Mouse (Mus musculus) left cerebral cortex, postnatal 25 days (tissue): ENCODE measurements around the gene Prdx5. TPM values are rescaled to one million over a fixed set of nuclear protein-coding genes. Genes with fewer than 3 reads are reported as not detected.
"Not testable (repeated sequence)": the region's sequence is repeated elsewhere in the genome, so short reads cannot be mapped to it uniquely, and the experiment has no call there.

Experiments used
- DNase-seq, 2 experiments: peaks; one replicate each; pipeline ENCODE4 v3.0.0; 2022; ENCODE audit warnings: low spot score in 2 of 2, mixed read lengths in 1 of 2
- intact Hi-C: fragments of 180-260 bp; cut with DNase I; formaldehyde crosslinking; loops from one replicate; pipeline ENCODE4 v1.15.1; 2025
- total RNA-seq, 2 experiments: library from RNA; stranded (reverse); gene quantifications; 2 replicates each; pipeline ENCODE4 v1.2.3; 2021

Gene Prdx5
- total RNA-seq, 2 experiments from 2014 or later = 337 to 358 TPM

DNA sequence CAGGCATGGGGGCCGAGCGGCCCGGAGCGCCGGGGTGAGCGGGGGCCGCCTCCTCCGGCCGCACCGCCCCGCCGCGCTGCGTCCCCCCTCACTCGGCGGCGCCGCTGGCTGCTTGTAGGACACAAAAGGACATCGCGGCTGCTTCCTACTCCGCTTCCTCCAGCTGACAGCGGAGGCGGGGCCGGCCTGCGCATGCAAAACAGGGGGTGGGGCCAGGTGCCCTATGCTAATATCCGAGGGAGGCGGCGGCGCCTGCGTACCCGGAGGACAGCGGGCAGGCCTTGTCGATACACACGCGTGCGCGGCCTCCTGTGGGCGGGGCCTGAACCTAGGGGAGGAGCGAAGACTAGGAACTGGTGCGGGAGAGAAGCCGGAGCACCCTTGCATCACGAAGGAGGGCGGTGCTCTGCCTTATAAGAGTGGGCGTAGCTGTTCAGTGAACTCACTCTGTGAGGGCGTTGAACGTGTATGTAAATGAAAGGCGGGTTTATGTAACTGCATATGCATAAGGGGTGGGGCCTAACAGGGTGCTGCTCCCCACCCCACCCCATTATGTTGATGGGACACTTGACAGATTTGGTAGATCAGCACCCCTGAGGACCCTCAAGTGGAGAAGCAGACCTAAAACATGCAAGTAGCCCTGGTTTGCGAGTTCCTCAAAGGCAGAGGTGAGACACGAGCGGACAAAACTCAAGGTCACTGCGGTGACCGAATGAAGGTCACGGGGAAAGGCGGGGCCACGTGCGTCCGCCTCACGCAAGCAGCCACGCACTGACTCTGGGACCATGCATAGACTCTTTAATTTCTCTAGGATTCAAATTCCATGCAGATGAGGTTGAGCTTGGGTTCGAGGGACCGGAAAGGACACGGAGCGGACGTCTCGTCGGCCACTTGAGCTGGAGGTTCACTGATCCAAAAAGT lies 12.0 kb upstream of the Prdx5 start, which contains the start of gene Esrra:
Gene Esrra, minus strand, starts transcription at position 167 of the 921 bp plus-strand sequence.
- intact Hi-C loops = loop anchor here (2.0 kb wide), 1 partner anchor 57 kb away; no protein-coding TSS in a partner anchor
- DNase-seq = peak; percentile 100

DNA sequence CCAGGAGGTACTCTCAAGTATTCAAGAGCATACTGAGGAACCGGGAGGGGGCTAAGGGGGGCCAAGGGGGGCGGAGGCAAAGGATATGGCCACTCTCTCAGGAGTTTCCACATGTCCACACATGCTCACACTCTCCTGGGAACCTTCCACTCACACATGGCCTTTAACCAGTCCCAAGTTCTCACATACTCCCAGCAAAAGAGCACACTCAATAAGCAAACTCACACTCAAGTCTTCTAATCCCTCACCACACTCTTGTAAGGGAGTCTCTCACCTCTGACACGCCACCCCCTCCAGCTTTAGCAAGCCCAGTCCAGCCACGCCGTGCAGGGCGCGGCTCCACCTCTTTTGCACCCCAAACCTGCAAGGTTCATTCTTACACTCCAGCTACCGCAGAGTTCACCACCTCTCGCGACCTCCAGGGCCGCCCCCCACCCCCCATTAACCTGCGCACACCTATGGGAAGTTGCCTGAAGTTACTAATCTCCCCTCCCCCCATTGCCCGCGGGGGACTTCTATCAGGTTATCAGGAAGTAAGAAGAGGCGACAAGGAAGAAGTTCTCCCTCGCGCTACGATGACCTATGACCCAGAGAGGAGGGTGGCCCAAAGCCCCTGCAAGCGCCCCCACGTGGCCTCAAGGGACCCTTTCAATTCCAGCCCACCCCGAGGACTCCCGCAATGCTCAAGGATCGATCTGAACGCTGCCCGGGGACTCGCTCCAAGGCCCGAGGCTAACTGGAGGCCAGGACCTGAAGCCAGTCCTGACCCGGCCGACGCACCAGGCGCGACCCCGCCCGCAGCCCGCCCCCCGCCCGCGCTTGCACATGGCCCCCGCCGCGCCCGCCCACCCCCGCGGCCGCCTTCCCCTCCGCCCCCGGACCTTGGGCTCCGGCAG lies 11.1 kb upstream of the Prdx5 start:
- peak; percentile 43 to 50 for DNase-seq
- intact Hi-C loops = no loop called here

DNA sequence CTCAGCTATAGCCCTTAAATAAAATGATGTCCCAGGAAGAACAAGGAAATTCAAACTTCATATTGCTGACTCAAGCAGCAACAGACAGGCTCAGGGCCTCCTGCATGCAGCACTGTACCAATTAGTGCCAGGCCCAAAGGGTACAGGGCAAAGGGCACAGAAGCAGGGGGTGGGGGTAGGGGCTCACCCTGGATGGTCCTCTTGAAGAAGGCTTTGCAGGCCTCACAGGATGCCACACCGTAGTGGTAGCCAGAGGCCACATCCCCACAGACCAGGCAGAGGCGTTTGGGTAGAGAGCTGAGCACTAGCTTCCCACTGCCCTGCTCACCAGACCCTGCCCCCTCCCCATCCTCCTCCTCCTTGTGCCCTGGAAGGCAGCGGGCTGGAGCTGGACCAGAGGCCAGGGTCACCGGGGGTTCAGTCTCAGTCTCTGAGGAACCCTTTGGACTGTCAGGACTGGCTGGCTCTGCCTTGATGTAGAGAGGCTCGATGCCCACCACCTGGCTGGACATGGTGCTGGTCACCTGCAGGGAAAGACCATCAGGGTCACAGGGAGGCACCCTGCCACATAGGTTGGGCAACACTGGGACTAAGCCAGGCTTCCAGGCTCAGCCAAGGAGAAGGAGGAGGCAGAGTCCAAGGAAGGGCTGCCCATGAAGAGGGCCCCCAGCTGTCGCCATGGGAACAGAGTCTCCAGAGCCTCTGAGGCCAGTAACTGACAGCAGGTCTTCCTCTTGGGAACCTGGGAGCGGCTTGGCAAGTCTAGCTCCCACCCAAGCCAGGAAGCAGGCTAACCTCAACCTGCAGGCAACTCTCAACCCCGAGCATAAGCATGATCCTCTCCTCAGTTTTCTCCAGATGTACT lies 10.2 kb upstream of the Prdx5 start:
- intact Hi-C loops = no loop called here
- peak in 1 of 2 experiments; percentile 41 for DNase-seq

DNA sequence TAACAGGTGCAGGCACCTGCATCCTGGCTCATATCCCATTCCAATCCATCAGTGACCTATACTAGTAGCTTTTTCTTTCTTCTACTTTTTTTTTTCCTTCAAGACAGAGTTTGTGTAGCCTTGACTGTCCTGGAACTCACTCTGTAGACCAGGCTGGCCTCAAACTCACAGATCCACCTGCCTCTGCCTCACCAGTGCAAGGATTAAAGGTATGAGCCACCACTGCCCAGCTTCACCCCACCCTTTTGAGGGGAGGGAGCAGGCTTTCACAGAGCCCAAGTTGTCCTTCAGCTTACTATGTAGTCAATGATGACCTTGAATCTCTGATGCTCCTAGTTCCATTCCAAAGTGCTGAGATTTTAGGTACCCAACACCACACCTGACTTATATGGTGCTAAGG lies 9.5 kb upstream of the Prdx5 start:
- DNase-seq = no peak
- intact Hi-C loops = no loop called here

DNA sequence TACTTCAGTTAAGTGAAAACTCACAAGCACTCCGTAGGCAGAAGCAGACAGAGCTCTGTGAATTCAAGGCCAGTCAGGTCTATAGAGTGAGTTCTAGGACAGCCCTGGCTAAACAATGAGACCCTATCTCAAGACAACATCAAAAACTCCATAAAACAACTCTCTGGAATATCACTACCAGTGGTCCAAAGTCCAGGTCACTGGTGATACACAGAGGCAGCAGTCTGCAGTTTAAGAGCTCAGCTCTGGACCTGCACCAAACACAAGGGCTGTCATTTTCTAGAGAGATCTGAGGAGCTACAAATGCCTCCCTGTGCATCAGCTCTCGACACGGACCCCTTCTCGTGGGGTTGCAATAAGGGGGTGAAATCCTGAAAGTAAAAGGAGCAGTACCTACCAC lies 8.4 kb upstream of the Prdx5 start:
- DNase-seq = no peak
- intact Hi-C loops = no loop called here

DNA sequence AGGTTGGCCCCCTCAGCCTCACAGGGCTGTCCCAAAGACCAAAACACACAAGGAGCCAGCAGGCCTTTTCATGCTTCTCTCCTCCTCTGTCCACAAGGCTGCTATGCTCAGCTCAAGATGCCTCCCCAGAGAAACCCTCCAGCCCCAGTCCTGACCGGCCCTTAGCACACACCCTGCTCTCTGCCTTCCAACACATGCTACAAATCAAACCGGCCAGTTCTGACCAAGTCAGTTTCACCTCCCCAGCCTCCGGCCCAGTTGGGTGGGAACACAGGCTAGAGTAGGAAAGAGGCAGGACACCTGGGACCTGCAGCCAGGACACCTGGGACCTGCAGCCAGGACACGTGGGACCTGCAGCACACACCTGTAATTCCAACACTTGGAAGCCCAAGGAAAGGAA lies 6.6 kb upstream of the Prdx5 start:
- intact Hi-C loops = no loop called here
- DNase-seq = no peak

DNA sequence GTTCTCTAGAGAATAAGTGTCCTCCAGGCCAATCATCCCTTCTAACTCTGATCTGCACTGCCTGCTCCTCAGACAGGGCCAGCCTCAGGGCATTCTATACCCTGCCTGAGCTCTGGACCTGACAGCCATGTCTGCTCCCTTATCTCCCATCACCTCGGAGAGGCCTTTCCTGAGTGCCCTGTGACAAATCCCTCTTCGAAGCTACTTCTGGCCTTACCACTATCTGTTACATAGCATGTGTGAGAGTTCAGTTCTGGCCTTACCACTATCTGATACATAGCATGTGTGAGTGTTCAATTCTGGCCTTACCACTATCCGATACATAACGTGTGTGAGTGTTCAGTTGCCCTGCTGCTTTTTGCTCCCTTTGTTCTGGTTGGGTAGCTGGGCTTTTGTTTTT lies 5.4 kb upstream of the Prdx5 start:
- intact Hi-C loops = no loop called here
- no peak for DNase-seq

DNA sequence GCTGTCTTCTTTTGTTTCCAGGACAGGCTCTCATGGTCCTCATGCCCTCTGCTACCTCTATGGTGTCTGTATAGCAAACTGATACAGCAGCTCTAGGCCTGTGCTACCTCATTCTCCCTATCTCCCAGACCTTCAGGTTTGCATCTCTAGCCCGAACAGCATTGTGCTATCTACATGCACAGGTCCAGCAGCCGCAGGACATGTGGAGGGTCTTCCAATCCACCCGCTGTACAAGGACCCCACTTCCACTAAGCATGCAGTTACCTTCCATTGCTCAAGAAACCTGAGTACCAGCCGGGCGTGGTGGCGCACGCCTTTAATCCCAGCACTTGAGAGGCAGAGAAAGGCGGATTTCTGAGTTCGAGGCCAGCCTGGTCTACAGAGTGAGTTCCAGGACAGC lies 4.6 kb upstream of the Prdx5 start:
- no peak for DNase-seq
- intact Hi-C loops = no loop called here

DNA sequence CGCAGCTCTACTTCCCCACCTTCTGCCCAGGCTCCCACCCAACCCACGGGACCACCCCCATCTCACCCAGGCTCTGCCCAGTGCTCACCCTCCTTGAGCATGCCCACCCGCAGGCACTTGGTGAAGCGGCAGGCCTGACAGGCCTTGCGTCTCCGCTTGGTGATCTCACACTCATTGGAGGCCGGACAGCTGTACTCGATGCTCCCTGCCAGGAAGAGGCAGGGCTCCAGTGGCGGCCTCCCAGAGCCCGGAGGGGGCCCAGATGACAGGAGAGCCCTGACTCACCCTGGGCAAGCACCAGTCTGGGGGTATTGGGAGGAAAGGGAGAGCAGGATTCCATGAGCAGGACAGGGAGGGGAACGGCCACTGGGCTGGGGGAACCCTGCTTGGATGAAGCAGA lies 4.1 kb upstream of the Prdx5 start:
- intact Hi-C loops = no loop called here
- no peak for DNase-seq

DNA sequence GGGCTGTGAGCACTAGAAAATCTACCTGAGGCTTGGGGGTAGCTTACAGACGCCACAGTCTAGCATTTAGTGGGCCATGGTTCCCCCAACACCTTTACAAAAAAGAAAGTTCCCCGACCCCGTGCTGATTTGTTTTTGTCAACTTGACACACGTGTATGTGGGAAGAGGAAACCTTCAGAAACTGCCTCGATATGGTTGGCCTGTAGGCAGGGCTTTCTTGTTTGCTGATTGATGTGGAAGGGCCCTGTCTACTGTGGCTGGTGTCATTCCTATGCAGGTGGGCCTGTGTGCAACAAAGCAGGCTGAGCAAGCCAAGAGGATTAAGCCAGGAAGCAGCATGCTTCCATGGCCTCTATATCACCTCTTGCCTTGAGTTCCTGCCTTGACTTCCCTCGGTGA lies 3.1 kb upstream of the Prdx5 start:
- intact Hi-C loops = no loop called here
- no peak for DNase-seq

DNA sequence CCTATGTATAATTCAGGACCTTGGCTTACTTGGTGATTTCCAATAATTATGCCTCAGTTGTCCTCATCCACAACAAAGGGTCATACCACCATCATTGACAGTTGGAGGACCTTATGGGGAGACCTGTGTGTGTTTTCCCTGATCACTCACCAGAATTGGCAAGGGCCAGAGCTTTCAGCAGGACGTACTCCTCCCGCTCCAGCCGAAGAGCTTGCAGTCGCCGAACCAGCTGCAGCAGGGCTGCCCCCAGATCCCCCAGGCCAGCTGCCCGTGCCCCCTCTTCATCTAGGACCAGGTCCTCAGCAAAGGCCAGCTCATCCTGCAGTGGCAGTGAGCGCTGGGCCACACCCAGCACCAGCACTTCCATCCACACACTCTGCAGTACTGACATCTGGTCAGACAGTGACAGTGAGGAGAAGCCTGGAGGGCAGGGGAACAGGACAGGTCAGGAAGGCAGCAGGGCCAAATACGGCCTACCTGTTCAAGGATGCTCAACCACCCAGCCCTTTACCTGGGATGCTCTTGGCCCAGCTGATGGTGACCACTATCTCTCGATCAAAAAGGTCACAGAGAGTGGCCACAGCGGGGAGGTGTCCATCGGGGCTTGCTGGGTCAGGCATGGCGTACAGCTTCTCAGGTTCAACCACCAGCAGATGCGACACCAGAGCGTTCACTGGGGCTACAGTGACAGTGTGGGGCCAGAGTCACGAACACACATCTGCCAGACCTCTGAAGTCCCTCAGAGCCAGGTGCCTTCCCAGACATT lies 2.5 kb upstream of the Prdx5 start:
- intact Hi-C loops = no loop called here
- DNase-seq = no peak

DNA sequence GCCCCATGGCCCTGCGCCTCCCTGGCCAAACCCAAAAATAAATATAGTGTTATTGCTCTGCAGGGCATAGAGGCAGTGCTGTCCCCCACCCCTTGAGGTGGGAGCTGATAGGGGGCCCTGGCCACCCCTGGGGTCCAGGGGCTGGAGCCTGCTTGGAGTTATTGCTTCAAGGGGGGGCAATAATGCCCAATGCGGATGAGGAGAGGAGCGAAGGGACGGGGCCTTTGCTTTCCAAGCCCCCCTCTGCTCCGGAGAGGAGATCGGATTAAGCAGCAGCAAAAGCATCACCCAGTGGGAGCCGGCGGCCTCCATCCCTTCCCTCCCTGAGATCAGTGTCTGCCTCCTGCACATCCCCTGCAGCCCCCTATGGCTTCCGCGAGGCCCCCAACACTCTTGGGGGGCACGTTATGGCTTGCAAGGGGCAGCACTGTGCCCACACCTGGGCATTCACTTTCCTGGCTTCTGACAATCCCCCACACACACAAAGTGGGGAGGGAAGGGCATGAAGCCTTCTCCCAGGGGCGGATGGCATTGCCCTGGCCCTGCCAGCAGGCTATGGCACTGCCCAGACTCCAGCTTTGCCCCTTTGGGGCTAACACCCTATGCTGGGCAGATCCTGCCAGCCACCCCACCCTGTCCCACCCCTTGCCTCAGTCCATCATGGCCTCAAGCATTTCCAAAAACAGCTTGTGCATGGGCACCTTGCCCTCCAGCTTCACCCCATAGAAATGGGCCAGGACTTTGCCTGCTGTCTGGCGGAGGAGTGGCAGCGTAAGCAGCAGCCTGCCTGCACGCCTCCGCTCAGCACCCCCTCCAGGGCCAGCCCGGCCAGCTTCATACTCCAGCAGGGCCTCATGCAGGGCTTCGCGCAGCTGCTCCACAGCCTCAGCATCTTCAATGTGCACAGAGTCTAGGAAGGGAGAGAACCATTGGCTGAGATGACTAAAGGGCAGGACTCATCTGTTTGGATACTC lies 1.5 kb upstream of the Prdx5 start:
- intact Hi-C loops = no loop called here

DNA sequence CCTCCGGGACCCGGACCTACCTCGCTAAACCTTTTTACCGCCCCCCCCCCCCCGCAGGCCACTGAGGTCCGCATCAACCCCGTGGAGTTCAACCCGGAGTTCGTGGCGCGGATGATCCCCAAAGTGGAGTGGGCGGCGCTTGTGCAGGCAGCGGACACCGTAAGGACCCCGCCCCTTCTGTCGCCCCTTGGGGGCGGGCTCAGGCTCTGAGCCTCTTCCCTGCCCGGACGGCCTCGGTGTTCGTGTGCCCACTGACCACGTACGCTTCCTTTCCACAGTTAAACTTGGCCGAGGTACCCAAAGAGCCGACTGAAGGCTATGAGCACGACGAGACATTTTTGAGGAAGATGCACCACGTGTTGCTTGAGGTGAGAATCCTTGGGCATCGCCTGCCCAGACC lies 400 bp upstream of the Prdx5 start:
- intact Hi-C loops, DNase-seq: not testable (repeated sequence)

More for the DNA sequence above, 1.5 kb upstream of the Prdx5 start:
- no peak for DNase-seq

DNA sequence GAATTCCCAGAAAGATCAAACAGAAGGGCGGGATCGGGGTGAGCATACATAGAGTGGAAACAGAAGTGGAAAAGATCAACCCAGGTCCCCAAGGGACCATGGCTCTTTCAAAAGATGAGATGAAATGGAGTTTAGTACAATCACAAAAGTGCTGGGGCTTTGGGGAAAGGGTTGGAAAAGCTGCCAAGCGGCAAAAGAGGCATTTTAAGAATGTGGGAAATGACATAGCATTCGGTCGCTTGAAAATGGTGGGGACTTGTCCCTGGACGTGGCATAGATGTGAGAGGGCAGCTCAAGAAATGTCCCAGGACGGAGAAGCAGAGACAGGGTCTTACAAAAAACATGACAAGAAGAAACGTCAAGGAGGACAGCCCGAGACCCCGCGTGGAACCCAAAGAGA lies 885 bp downstream of the Prdx5 start:
- intact Hi-C loops = loop anchor here (5.0 kb wide), 3 partner anchors 37 to 422 kb away; partner anchors contain the start of gene Ccdc88b
- DNase-seq = no peak

DNA sequence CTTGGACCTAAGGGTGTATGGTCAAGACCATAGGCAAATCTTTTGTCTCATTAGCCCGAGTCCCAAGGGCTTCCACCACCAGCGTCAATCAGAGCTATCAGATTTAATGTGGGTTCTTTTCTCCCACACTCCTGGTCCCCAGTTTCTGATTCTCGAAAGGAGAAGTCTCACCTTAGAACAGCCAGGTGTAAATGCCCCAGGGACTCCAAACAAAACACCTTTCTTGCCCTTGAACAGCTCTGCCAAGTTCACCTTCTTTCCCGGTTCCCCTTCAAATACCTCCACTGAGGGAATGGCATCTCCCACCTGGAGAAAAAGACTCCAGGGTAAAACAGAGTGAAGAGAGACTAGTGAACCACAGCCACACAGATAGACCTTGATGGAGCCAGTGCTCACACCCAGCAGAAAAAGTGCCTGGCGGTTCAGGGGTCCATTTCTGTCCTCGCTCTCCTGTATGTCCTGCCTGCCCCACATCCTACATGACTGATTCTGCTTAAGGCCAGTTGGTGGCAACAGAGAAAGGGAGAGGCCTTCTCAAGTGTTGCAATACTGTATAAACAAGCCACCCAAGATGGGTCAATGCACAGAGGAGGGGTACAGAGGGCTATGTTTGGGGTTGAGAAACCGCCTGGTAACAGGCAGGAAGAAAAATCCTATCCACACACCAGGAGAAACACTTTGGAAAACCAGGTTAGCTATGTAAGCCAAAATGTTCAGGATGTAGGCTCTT lies 1.9 kb downstream of the Prdx5 start:
- intact Hi-C loops = loop anchor here (5.0 kb wide), 3 partner anchors 36 to 421 kb away; partner anchors contain the start of gene Ccdc88b
- DNase-seq = no peak

DNA sequence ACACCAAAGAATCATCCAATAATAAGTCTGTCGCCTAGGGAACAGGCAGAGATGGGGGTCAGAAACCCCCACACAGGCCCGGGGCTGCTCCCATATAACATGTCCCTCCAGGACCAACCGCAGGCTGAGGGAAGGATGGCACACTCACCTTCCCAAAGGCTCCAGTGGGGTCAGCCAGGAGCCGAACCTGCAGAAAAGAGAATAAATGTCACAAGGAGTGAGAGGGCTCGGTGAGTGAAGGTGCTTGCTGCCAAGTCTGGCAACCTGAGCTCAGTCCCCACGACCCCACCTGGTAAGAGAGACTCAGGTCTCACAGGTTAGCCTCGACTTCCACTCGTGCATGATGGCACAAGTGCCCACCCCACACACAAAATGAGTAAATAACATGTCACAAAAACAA lies 2.8 kb downstream of the Prdx5 start:
- DNase-seq = no peak
- intact Hi-C loops = loop anchor here (5.0 kb wide), 3 partner anchors 35 to 420 kb away; partner anchors contain the start of gene Ccdc88b

DNA sequence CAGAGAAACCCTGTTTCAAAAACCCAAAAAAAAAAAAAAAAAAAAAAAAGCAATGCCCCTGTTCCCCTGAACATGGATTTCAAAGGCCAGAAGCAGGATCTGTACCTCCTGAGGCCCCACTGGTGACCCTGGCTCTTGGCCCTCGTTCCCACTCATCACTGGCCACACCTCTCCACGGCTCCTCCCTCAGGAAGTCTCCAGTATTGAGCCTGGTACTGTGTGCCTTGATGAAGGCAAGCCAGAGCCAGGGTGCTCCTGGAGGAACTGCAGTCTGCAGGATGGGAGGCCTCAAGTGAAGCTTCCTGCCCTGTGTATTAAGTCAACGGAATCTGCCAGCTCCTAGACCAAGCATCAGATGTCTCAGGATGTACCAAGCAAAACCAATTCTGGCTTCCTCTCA lies 3.7 kb downstream of the Prdx5 start:
- no peak for DNase-seq
- intact Hi-C loops = loop anchor here (5.0 kb wide), 3 partner anchors 34 to 419 kb away; partner anchors contain the start of gene Ccdc88b
